Mouse (Mus musculus) intestine, embryonic 16.5 days (tissue): ENCODE measurements at regions not wholly inside any gene's neighbourhood (a gene's known extent, or its start where the extent isn't known, plus 50 kb on each side); places are given as distances from the start of the nearest gene placed in this dataset.

Experiments used
- ATAC-seq: fragments of 200-750 bp; cut with Nextera tagmentation; 2 replicates; pipeline ENCODE4 v1.8.0; 2017; ENCODE audit warnings: moderate TSS enrichment, moderate library complexity
- H3K27ac ChIP-seq: fragments of 300-500 bp; sonication (generic); 2 replicates; pipeline ENCODE4 v1.5.1; 2014; ENCODE audit warnings: mild to moderate bottlenecking, low read length
- H3K27me3 ChIP-seq: fragments of 300-500 bp; sonication (generic); replicated peaks from 2 replicates; pipeline ENCODE4 v1.6.1; 2014; ENCODE audit warnings: low read length, control low read depth, mixed read lengths; ENCODE audit not compliant: control insufficient read depth, insufficient read depth
- H3K36me3 ChIP-seq: fragments of 300-500 bp; sonication (generic); 2 replicates; pipeline ENCODE4 v1.6.1; 2014; ENCODE audit warnings: low read length, control low read depth; ENCODE audit not compliant: control insufficient read depth, insufficient read depth
- H3K4me1 ChIP-seq: fragments of 300-500 bp; sonication (generic); 2 replicates; pipeline ENCODE4 v1.6.1; 2014; ENCODE audit warnings: low read length, control low read depth, mixed read lengths; ENCODE audit not compliant: control insufficient read depth, insufficient read depth
- H3K4me2 ChIP-seq: fragments of 300-500 bp; sonication (generic); 2 replicates; pipeline ENCODE4 v1.6.1; 2014; ENCODE audit warnings: low read depth, low read length, control low read depth
- H3K4me3 ChIP-seq: fragments of 300-500 bp; sonication (generic); 2 replicates; pipeline ENCODE4 v1.5.1; 2014; ENCODE audit warnings: mild to moderate bottlenecking, low read length
- H3K9ac ChIP-seq: fragments of 300-500 bp; sonication (generic); 2 replicates; pipeline ENCODE4 v1.6.1; 2014; ENCODE audit warnings: low read depth, low read length
- H3K9me3 ChIP-seq: fragments of 300-500 bp; sonication (generic); 2 replicates; pipeline ENCODE4 v1.6.1; 2016; ENCODE audit warnings: low read length, control low read depth; ENCODE audit not compliant: control insufficient read depth
- WGBS: fragments of 180-500 bp; shearing (Covaris S2); extraction: QIAGEN DNeasy Blood & Tissue Kit; methylation state at CpG from one replicate; pipeline ENCODE4 v1.1.7; 2014; 5-methylcytosine and 5-hydroxymethylcytosine counted together

DNA sequence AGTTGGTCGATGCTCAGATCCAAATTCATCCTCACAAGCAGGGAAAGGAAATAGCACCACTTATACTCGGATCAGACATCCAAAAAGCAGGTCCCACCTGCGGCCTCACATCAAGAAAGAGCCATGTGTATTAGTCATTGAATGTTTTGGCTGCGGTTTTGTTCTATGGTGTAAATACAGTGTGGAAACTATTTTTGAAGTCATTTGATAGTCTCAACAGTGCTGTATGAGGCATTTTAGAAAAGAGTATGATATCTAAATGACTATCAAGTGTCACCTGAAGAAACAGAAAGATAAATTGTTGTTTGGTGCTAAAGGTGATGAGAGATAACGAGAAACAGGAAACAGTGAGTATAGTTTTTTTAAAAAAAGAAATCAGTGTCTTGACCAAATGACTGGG lies 74.7 kb downstream of the Cep44 start:
- H3K36me3 ChIP-seq: no peaks in the 10 kb centered on the region
- no peaks in the 10 kb centered on the region for H3K4me1 ChIP-seq
- no peaks in the 10 kb centered on the region for H3K9me3 ChIP-seq
- H3K4me3 ChIP-seq: no peak overlapping the region
- no peak overlapping the region for H3K27ac ChIP-seq
- WGBS: 81% methylated on average over 5 of the region's 5 CpGs
- no peak overlapping the region for H3K9ac ChIP-seq
- H3K4me2 ChIP-seq: no peak overlapping the region
- no peaks in the 10 kb centered on the region for H3K27me3 ChIP-seq
- ATAC-seq: no peak

DNA sequence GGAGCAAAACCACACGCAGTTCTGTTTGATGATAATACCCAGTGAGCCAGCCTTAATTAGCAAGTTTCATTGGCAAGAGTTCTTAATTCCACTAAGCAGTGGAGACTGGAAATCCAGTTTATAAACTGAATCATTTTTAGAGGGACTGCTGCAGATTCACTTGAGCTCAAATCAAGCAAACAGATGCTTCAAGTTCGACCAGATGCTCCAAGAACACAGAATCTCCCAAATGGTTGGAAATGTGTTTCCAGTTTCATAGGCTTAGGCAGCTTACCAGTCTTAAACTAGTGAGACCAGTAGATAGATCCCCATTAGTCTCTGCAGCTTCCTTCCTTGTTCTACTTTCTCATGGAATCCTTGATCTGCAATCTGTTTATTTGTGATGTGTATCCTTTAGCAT lies 75.7 kb downstream of the Cep44 start:
- Histone ChIP-seq H3K27ac (no peak overlapping the region), H3K4me3 (no peak overlapping the region), H3K27me3 (no peaks in the 10 kb centered on the region), H3K9ac (no peak overlapping the region), H3K4me2 (no peak overlapping the region), H3K4me1 (no peaks in the 10 kb centered on the region), H3K36me3 (no peaks in the 10 kb centered on the region), H3K9me3 (no peaks in the 10 kb centered on the region)
- 82% methylated on average over 2 of the region's 2 CpGs for whole genome bisulfite sequencing
- no peak for ATAC-seq

- Histone ChIP-seq H3K9me3 (no peaks in the 10 kb centered on the region), H3K4me1 (no peaks in the 10 kb centered on the region), H3K27me3 (no peaks in the 10 kb centered on the region), H3K36me3 (no peaks in the 10 kb centered on the region), H3K27ac (no peak overlapping the region), H3K4me2 (no peak overlapping the region), H3K9ac (no peak overlapping the region), H3K4me3 (no peak overlapping the region)
- no peak for ATAC-seq
- 77% methylated on average over 2 of the region's 2 CpGs for WGBS
Measured at GRCm38 (mm10) chr8:56474335-56474734, 76.5 kb downstream of the Cep44 start.

GRCm38 (mm10) chr8:56465091-56465490 lies 85.8 kb downstream of the Cep44 start:
- ATAC-seq: no peak
- Histone ChIP-seq H3K9me3 (no peaks in the 10 kb centered on the region), H3K9ac (no peak overlapping the region), H3K4me3 (no peak overlapping the region), H3K36me3 (no peaks in the 10 kb centered on the region), H3K27ac (no peak overlapping the region), H3K4me2 (no peak overlapping the region), H3K27me3 (no peaks in the 10 kb centered on the region), H3K4me1 (no peaks in the 10 kb centered on the region)
- WGBS: 64% methylated on average over 1 of the region's 1 CpGs

DNA sequence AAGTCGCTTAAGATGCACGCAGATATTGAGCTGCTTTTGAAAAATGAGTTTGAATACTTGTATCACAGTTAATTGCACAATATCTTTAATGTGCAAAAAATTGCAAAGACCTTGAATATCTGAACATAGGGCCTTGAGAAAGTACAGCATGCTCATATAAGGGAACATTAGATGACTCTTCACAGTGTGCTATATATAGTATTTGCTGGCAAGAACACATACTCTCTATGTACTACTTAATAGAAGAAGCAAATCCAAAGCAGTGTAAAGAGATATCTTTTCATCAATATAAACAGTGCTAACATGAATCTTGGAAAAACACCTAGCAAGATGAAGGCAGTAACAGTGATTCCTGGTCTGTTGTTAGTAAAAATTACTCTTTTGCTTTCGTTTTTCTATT lies 99.9 kb downstream of the Cep44 start:
- no peak overlapping the region for H3K9ac ChIP-seq
- no peak overlapping the region for H3K4me3 ChIP-seq
- no peak overlapping the region for H3K4me2 ChIP-seq
- 79% methylated on average over 3 of the region's 3 CpGs for WGBS
- no peaks in the 10 kb centered on the region for H3K36me3 ChIP-seq
- 0 out of 2 replicates have a peak, but pooled peaks have one; percentile 50 for ATAC-seq
- H3K9me3 ChIP-seq: no peaks in the 10 kb centered on the region
- H3K27ac ChIP-seq: no peak overlapping the region; the same call in 1 of the 2 replicates
- H3K4me1 ChIP-seq: no peaks in the 10 kb centered on the region
- no peaks in the 10 kb centered on the region for H3K27me3 ChIP-seq

DNA sequence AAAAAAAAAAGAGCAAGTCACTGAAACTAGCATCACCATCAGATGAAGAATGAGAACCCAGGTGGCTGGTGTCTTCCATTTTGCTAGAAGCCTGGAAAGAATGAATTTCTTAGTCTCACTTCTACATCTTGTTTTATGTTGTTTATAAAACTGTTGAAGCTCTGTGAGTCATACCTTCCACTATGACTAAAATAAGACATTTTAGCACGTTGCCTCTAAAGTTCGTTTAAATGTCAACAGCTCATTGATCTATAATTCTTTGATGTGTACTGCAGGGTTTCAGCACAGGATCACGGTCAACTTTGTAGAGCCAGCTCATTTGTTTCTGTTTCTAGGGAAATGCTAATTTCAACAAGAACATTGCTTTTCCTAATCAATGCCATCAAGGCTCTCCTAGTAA lies 107.2 kb downstream of the Cep44 start:
- no peaks in the 10 kb centered on the region for H3K36me3 ChIP-seq
- no peak overlapping the region for H3K4me2 ChIP-seq
- no peak overlapping the region for H3K27ac ChIP-seq
- H3K4me1 ChIP-seq: no peaks in the 10 kb centered on the region
- no peak for ATAC-seq
- H3K4me3 ChIP-seq: no peak overlapping the region
- H3K9ac ChIP-seq: no peak overlapping the region
- 49% methylated on average over 3 of the region's 3 CpGs for WGBS
- H3K9me3 ChIP-seq: no peaks in the 10 kb centered on the region
- H3K27me3 ChIP-seq: no peaks in the 10 kb centered on the region

- WGBS: 79% methylated on average over 1 of the region's 1 CpGs
- H3K27me3 ChIP-seq: no peaks in the 10 kb centered on the region
- no peak overlapping the region for H3K9ac ChIP-seq
- no peaks in the 10 kb centered on the region for H3K36me3 ChIP-seq
- H3K4me2 ChIP-seq: no peak overlapping the region
- H3K27ac ChIP-seq: no peak overlapping the region
- ATAC-seq: no peak
- no peaks in the 10 kb centered on the region for H3K9me3 ChIP-seq
- H3K4me1 ChIP-seq: no peaks in the 10 kb centered on the region
- H3K4me3 ChIP-seq: no peak overlapping the region
Measured at GRCm38 (mm10) chr8:56439417-56439816, 111.4 kb downstream of the Cep44 start.

GRCm38 (mm10) chr8:56434826-56435225 lies 116.0 kb downstream of the Cep44 start:
- WGBS: 96% methylated on average over 1 of the region's 1 CpGs
- H3K9me3 ChIP-seq: no peaks in the 10 kb centered on the region
- no peak overlapping the region for H3K9ac ChIP-seq
- H3K4me1 ChIP-seq: no peaks in the 10 kb centered on the region
- no peaks in the 10 kb centered on the region for H3K36me3 ChIP-seq
- no peak overlapping the region for H3K27ac ChIP-seq
- no peaks in the 10 kb centered on the region for H3K27me3 ChIP-seq
- no peak overlapping the region for H3K4me3 ChIP-seq
- no peak for ATAC-seq
- no peak overlapping the region for H3K4me2 ChIP-seq

- H3K27ac ChIP-seq: no peak overlapping the region
- H3K9me3 ChIP-seq: no peaks in the 10 kb centered on the region
- no peak overlapping the region for H3K9ac ChIP-seq
- WGBS: 53% methylated on average over 3 of the region's 3 CpGs
- H3K4me3 ChIP-seq: no peak overlapping the region
- ATAC-seq: no peak
- H3K4me2 ChIP-seq: no peak overlapping the region
- H3K27me3 ChIP-seq: no peaks in the 10 kb centered on the region
- no peaks in the 10 kb centered on the region for H3K36me3 ChIP-seq
- no peaks in the 10 kb centered on the region for H3K4me1 ChIP-seq
Measured at GRCm38 (mm10) chr8:56412026-56412425, 117.6 kb downstream of the Hpgd start.

DNA sequence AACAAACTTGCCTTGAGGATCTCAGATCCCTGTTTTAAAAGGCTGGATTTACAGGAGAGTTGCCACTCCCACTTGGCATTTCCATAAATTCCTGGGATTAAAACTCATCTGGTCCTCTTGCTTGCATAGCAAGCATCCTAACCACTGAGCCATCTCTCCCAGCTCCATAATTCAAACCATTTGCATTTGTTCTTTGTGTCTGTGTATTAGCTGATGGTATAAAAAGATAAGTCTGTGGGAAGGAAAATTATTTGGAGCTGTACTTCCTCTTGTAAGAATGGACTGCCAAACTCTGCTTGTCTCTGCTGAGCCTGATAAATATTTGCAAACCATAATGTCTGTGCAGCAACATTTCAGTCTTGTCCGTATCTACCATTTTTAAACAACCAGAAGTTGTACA lies 116.0 kb downstream of the Hpgd start:
- no peak overlapping the region for H3K27ac ChIP-seq
- H3K36me3 ChIP-seq: no peaks in the 10 kb centered on the region
- no peak for ATAC-seq
- no peak overlapping the region for H3K4me2 ChIP-seq
- no peak overlapping the region for H3K4me3 ChIP-seq
- no peak overlapping the region for H3K9ac ChIP-seq
- H3K4me1 ChIP-seq: no peaks in the 10 kb centered on the region
- H3K9me3 ChIP-seq: no peaks in the 10 kb centered on the region
- no peaks in the 10 kb centered on the region for H3K27me3 ChIP-seq
- 34% methylated on average over 1 of the region's 1 CpGs for WGBS
